ENCODE assay signal across 9 mouse cellular contexts in genomic region chr2:48423861-48424442, GRCm38 (mm10).
DNase-seq lines count a peak whose midpoint lies in the region; ATAC-seq lines count a peak whose summit lies in the region.
"Had no signal": no experiment of that assay in that cellular context is flagged by ENCODE, and none has a peak within 500 bp of the region (broad histone marks: within the 10 kb centered on the region; RNA-seq: fewer than 3 reads in every experiment).

No protein-coding gene starts in this region.

- 0 out of 2 replicates have a peak overlapping the region, but pooled peaks have one; percentile 5 for H3K4me3 ChIP-seq in forebrain, embryonic 15.5 days

- peaks cover 29% of the 10 kb centered on the region for H3K4me1 ChIP-seq in forebrain, embryonic 15.5 days

- H3K36me3 ChIP-seq in forebrain, embryonic 15.5 days, result no peaks in the 10 kb centered on the region
- H3K36me3 ChIP-seq: G1E had no signal

- H3K4me2 ChIP-seq in forebrain, embryonic 15.5 days (replicated peaks), result peak overlapping the region; percentile 34

- H3K27me3 ChIP-seq in forebrain, embryonic 15.5 days, result no peaks in the 10 kb centered on the region

- 4% methylated on average over 9 of the region's 9 CpGs for WGBS in forebrain, embryonic 15.5 days

- H3K9me3 ChIP-seq in forebrain, embryonic 15.5 days, result no peaks in the 10 kb centered on the region
- H3K9me3 ChIP-seq: G1E had no signal

- H3K27ac ChIP-seq in forebrain, embryonic 15.5 days (replicated peaks), result peak overlapping the region; percentile 85

- peak overlapping the region; percentile 33; the same call in 1 of the 2 replicates for H3K9ac ChIP-seq in forebrain, embryonic 15.5 days (replicated peaks)

- DNase-seq in right cerebral cortex, adult 18-20 months, result peak; percentile 29
- no peak for DNase-seq in right cerebral cortex, postnatal 25 days
- peak; percentile 31 to 51 for DNase-seq in layer of hippocampus, adult 8-10 months (ENCODE audit: low spot score in 2 of 2)
- peak; percentile 66 for DNase-seq in retina, postnatal 1 day
- DNase-seq in spleen, adult 12 weeks (ENCODE audit: low spot score), result no peak
- no peak for DNase-seq in adrenal gland, adult 8-10 months
- DNase-seq in lung, postnatal 25 days (ENCODE audit: low spot score), result no peak

- ATAC-seq in forebrain, embryonic 15.5 days (replicated peaks), result peak; percentile 79

Comparison
In these comparisons a context has a peak if more than half of its experiments do, and no peak if none do; other contexts are left out.
1. DNase-seq: peak in right cerebral cortex, adult 18-20 months (single experiment), layer of hippocampus, adult 8-10 months (2 of 2) and retina, postnatal 1 day (single experiment); none in right cerebral cortex, postnatal 25 days (single experiment), spleen, adult 12 weeks (single experiment), adrenal gland, adult 8-10 months (single experiment) and lung, postnatal 25 days (single experiment).